Mouse (Mus musculus): Measurements from ENCODE around the gene Pgap1.

The Pgap1 gene

DNA sequence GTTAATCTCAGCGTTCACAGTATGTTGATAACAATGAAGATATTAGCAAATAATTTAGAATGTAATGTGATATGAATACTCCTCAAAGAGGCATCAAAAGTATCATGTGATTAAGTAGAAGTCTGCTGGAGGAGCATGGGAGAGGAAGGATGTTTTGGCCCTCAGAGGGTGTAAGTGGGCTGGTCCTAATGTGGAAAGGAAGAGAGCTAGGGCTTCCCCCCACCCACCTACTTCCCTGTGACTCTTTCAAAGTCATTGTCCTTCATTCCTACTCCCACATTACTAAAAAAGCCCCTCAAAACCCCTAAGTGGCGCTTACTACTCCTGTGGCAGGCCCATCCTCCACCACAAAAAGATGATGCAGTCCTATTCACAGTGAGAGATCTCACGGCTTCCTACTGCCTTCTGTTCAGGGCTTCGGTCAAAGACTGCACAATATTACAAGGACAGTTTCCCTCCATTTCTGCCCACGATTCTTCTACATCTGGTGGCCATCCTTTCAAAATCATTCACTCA lies 37.4 kb downstream of the Pgap1 start:
- no peak for DNase-seq (ENCODE audit: low spot score)

DNA sequence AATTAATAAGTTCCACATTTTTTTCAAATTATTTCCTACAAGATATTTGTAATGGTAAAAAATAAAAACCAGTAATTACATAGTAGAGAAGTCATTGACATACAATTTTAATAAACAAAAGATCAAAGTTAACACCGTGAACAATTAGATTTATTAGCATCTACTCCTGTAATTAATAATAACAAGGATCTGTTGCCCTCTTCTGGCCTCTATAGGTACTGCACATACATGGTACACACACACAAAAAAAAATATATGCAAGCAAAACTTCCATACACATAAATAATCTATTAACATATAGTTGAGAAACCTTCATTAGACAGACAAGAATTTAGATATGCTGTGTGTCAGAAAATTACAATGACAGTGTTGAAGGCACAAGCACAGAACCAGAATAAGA lies 43.6 kb downstream of the Pgap1 start:
- no peak for DNase-seq (ENCODE audit: low spot score)

DNA sequence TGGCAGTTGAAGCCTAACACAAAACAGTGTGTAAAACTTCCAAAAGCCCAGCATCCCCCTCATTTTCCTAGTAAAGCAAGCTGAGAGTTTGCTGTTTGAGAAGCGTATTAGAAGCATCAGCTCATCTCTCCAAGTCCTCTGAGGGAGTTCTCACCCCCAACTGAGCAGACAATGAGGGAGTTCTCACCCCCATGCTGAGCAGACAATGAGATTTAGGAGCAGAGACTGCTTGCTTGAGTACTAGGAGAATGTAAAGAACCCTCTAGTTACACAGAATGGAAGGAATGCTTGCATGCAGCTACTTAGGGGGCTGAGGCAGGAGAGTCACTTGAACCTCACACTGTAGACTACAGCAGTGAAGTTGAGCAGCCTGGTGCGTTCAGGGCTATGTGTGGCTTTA lies 59.0 kb downstream of the Pgap1 start:
- no peak for DNase-seq (ENCODE audit: low spot score)

DNA sequence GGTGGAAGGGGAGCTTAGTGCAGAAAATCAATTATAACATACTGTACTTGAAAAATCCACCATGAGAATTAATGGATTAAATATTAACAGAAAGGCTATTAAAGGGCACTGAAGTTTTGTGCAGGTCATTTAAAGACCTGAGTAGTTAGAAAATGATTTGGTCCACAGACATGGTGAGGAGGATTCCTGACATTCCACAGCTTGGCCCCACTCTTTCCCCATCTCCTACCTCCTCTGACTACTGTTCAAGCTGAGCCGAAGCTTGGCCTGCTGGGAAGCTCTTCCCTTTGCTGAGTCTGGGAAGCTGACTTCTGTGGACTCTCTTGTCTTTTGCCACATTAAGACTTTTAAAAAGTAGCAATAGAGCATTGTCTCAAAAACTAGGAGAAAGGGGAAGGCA lies 61.2 kb downstream of the Pgap1 start:
- no peak for DNase-seq (ENCODE audit: low spot score)

DNA sequence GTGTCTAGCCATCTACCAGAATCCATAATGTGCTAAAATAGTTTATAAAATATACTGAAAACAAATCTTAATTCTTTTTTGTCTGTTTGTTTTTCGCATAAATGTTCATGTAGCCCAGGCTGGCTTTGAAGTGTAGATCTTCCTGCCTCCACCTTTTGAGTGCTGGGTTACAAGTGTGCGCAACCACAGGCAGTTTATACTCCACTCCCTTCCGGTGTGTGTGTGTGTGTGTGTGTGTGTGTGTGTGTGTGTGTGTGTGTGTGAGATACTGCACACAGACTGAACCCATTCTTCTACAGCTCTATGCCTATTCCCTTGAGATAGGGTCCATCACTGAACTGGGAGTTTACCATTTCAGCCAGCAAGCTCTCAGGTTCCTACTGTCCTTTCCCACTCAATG lies 64.0 kb downstream of the Pgap1 start:
- DNase-seq (ENCODE audit: low spot score) = no peak

DNA sequence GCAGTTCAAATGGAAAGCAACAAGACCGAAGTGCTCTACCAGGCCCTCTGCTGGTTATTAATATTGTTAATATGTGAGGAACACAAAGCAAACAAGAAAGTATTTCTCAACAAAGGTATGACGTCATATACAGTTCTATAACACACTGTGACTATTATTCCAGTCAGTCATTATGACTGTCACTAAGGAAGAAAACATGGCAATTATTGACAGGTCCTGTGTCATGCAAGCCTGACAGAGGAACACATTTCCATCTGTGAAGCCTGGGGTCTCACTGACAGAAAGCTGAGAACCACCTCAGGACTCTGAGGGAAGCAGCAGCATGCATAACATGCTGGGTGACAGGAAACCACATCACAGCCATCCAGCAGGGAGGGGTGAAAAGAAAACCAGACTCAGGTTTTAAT lies 65.0 kb downstream of the Pgap1 start:
- no peak for DNase-seq (ENCODE audit: low spot score)

DNA sequence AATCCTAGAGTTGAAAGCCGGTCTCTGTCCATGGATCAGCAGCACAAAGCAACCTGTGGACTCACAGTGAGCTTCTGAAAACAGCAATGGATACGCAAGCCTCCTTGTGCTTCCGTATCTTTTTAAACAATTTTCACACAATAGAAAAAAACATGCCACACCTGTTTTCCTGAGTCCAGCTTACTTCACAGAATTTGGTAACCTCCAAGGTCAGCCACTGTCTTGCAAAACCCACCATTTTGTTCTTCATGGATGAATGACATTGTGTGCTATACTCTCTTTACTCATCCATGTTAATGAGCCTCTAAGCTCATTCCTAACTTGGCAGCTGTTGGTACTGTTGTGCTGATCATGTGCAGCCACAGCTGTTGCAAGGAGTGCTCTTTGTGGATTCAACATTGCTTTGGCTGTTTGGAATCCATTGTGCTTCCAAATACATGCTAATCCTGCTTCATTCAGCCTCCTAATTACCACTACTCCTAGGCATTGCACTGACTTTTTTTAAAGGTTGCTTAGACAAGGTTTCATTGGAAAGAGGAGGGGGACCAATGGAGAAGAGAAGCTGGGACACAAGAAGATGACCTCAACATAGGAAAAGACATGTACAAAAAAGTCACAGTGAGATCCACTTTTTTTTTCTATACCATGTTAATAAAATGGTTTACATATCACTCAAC lies 72.6 kb downstream of the Pgap1 start:
- no peak for DNase-seq (ENCODE audit: low spot score)

DNA sequence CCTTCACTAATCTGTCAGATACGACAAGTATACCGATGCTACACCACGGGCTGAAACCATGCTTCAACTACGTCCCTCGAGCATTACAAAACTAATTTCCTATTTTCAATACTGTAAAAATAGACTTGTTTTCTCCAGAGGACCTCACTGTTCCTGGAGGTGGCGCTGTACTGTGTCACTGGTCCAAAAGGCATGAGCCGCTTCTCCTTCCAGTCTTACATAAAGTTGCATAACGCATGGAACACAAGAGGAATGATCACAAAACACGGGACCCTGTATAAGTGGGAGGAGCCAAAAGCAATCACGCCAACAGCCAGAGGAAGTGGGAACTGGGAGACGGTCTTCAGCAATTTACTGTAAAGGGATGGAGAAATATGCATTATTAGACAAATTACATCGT lies 77.0 kb downstream of the Pgap1 start:
- DNase-seq (ENCODE audit: low spot score) = no peak

DNA sequence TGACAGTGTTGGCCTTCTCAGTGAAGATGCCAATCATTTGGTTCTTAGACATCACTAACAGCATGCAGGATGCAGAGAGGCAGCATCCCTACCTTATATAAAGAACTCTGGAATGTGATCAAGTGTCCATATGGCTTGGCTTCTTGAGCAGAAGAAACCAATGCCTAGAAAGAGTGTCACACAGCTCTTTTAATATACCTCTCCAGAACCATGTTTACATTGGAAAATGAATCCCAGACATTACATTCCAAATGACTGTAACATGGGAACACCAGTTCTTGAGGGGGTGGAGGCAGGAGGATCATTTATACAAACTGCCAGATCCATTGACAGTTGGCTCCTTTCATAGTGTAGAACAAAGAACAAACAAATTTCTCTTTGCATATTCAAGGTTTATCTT lies 88.8 kb downstream of the Pgap1 start:
- DNase-seq (ENCODE audit: low spot score) = no peak

DNA sequence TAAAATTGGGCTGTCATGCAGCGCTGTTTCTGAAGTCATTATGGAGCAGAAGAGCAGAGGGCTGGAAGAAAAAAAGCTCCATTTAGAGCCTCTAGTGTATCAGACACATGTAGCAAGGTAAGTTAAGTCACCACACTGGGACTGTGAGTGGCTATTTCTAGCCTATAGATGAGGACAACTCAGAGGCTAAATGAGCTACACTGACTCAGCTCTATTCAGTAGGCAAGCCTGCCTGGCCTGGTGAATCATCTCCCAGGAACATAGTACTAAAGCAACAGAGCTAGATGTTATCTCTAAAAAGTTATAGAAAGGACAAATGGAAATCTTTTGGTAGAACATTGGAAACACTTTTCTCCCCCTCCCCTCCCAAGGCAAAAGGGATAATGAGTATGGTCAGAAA lies 90.1 kb downstream of the Pgap1 start:
- no peak for DNase-seq (ENCODE audit: low spot score)

DNA sequence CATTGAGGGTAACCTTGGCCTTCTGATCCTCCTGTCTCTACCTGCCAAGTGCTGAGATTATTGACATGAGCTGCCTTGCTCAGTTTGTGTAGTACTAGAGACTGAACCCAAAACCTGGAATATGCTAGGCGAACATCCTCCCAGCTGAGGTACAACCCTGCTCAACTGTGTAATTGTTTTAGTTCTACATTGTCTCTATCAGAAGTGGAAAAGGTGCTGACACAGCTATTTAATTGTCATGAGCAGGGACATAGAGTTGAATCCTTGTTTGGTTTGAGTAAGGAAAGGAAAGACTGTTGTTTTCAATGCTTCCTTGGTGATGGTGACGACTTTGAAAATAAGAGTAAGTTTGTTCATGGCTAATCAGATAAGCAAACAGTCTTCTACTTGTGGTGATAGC lies 105.4 kb downstream of the Pgap1 start:
- DNase-seq (ENCODE audit: low spot score) = no peak

DNA sequence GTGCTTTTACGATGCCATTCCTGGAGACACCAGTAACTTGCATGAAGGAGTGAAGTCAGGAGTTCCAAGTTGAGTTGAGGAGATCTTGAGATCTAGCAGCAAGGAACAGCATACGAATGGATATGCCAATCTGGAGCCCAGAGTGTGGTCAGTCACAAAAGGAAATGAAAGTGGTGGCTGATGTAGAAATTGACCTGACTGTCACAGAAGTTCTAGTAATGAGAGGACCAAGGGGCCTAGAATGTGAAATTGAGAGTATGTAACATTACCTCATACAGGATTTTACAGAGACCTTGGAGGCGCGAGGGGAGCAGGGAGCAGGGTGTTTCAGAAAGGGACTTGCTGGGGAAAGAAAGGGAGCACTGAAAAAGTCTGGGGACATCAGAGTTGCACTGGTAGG lies 108.7 kb downstream of the Pgap1 start:
- DNase-seq (ENCODE audit: low spot score) = no peak

DNA sequence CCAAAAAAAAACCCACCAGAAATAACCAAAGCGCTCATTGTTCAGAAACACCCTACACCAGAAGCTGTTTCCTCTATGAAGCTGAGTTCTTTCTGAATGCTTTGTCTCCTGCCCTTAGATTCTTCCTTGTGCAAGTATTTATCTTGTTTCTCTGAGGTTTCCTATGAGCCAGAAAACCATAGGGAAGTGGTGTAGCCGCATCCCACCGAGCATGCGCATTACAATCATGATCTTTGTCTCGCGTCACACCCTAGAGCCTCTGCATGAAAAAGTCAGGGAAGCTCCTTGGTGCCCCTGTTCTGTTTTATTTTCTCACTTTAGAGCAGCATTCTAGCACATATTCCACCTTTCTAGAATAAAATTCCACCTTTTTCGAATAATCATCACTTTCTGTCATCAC lies 113.8 kb downstream of the Pgap1 start:
- DNase-seq (ENCODE audit: low spot score) = no peak

DNA sequence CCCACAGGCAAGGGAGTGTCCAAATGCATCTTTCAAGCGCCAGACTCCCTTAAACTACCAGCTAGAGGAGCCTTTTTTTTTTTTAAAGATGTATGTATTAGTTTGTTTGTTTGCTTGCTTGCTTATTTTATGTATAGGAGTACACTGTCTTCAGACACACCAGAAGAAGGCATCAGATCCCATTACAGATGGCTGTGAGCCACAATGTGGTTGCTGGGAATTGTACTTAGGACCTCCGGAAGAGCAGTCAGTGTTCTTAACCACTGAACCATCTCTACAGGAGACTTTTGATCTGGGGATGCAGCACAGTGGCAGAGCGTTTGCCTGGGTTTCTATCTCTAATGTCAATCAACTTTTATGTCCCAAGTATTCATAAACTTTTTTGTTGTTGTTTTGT lies 118.4 kb downstream of the Pgap1 start:
- no peak for DNase-seq (ENCODE audit: low spot score)

DNA sequence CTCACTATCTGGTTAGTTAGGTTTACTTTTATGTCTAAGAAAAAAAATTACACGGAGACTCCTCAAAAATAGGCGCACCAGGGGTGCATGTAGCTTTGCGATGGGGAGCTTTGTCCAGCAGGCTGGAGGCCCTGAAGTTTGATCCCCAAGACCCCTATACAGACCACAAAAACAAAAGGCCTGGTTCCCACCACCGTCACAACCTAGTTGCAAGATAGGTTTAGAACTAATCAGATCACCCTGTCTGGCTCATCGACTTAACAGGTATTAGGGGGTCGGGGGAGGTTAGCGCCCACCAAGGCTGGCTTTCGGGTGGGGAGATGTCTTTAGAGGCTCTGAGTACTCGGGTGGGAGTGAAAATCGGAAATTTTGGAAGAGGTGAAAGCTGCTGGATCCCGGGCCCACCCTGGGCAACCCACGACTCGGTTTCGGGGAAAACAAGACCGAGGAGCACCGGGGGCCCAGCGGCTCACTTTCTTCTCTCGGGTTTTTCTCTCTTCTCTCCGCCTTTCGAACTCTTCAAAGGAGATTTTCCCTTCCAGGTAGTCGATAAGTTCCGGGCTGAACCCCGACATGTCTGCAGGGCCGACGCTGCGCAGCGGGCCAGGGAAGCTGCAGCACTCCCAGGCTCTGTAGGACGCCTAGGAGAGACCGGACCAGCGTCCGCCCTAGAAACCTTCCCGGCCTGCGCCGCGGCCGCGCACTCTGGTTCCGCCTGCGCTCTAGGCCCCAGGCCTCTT lies 119.0 kb downstream of the Pgap1 start, which contains the start of gene Gtf3c3:
Gene Gtf3c3 (minus strand): TSS at position 632 of the 740 bp plus-strand sequence.
- peak; percentile 73 for DNase-seq (ENCODE audit: low spot score)

All from urinary bladder, postnatal 25 days (tissue).